Mouse (Mus musculus): ENCODE measurements around the gene Grin1. TPM values are rescaled to one million over a fixed set of nuclear protein-coding genes. Genes with fewer than 3 reads are reported as not detected.
"Not testable (repeated sequence)": the region's sequence is repeated elsewhere in the genome, so short reads cannot be mapped to it uniquely, and the experiment has no call there.

Gene Grin1
- polyA plus RNA-seq, 1 experiment from 2014 or later, result 1.3 TPM

DNA sequence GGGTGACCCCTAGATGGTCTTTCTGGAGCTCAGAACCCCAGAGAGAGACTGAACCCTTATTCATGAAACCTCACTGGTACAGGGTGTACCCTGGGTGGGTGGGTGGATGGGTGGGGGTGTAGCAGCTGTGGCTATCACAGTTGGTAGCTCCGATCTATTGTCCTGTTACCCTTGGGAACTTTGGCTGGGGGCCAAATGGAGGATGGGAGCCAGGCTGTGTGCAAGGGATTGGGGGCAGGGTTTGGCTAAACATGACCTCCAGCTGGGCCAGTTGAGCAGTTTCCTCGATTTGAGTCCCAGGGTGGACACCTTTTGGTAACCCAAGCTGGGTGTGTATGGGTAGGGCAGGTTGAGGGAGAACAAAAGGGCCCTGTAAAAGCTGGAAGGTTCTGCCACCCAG lies 52.3 kb downstream of the Grin1 start:
- Histone ChIP-seq H3K36me3 (replicated peaks) (peaks cover 28% of the 10 kb centered on the region), H3K4me1 (peaks cover 66% of the 10 kb centered on the region)
- no peak for DNase-seq (ENCODE audit: extremely low spot score, low spot score)

DNA sequence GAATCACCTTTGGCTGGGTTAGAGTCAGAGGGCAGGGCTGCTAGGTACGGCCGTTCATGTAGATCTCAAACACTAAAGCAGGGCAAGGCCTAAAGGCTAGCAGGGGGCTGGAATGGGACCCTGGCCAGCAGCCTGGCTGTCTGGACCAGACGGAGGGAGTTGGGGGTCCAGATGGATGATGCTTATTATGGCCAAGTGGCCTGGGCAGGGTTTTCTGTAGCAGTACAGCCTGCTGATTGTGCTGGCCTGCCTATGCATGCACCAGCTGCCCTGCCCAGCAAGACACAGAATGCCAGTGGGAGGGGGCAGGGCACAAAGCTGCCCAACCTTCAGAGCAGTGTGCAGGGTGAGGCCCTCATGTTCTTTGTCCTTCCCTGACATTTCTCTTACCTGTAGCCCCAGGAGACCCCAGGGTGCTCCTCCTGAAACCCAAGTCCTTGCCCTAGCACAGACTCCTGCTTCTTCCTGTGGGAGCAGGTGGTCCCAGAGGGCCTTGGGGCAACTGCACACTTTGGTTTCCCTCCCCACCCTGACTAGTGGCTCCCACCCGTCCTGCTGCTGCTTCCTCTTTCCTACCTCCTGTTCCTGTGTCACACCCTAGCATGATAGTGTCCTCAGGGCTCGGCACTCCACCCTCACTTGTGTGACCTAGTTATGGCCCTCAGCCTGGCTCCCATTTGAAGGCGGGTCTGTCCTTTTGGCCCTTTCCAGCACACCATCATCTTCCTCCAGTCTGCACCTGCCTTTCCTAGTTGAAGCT lies 52.9 kb downstream of the Grin1 start:
- peak overlapping the region; percentile 9; the same call in 1 of the 2 replicates for H3K4me3 ChIP-seq

More for the DNA sequence above, 52.3 kb downstream of the Grin1 start:
- WGBS, result 68% methylated on average over 2 of the region's 2 CpGs
- Histone ChIP-seq H3K9me3 (no peaks in the 10 kb centered on the region), H3K27ac (no peak overlapping the region), H3K4me3 (0 out of 2 replicates have a peak overlapping the region, but pooled peaks have one; percentile 2), H3K27me3 (ENCODE audit: poor library complexity, severe bottlenecking) (peaks cover 24% of the 10 kb centered on the region)

DNA sequence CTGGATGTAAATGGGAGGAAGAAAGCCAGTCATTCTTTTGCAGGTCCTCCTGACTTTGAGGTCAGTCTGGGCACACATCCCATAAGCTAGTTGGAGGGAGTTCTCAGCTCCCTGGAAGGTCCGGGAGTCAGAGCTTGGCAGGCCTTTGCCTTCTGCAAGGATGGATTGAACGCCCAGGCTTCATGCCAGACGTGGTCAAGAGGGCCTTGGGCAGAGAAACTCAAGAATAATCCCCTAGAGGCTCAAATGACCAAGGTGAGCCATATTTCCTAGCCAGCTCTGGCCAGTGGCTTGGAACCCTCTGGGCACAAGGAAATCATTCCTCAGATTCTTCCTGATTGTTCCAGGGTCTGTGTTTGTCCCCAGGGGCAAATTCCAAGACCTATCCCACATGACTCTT lies 54.1 kb downstream of the Grin1 start:
- no peak for DNase-seq (ENCODE audit: extremely low spot score, low spot score)
- Histone ChIP-seq H3K36me3 (replicated peaks) (peaks cover 14% of the 10 kb centered on the region), H3K4me1 (peaks cover 56% of the 10 kb centered on the region), H3K4me3 (peak overlapping the region; percentile 83; the same call in 1 of the 2 replicates), H3K27ac (no peak overlapping the region), H3K27me3 (ENCODE audit: poor library complexity, severe bottlenecking) (peaks cover 24% of the 10 kb centered on the region), H3K9me3 (no peaks in the 10 kb centered on the region)
- WGBS, result 71% methylated on average over 3 of the region's 3 CpGs

More for the DNA sequence above, 52.9 kb downstream of the Grin1 start:
- H3K36me3 ChIP-seq (replicated peaks), result peaks cover 26% of the 10 kb centered on the region
- H3K9me3 ChIP-seq, result no peaks in the 10 kb centered on the region
- H3K27ac ChIP-seq, result no peak overlapping the region
- peaks cover 63% of the 10 kb centered on the region for H3K4me1 ChIP-seq
- WGBS, result 81% methylated on average over 6 of the region's 6 CpGs
- peaks cover 24% of the 10 kb centered on the region for H3K27me3 ChIP-seq (ENCODE audit: poor library complexity, severe bottlenecking)
- DNase-seq (ENCODE audit: extremely low spot score, low spot score), result no peak

DNA sequence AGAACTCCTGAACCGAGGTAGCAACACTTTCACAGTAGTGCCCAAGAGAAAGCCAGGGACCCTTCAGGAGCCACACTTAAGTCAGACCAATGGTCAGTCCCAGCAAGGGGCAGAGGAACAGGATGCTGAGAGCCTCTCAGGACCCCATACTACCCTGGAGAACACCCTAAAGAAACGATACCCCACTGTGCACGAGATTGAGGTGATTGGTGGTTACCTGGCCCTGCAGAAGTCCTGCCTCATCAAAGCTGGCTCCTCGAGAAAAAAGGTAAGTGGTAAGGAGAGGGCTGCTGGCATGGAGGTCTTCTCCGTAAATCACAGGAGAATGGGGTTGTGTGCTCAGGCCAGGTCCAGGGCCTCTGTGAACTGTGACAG lies 54.7 kb downstream of the Grin1 start:
- 77% methylated on average over 5 of the region's 5 CpGs for whole genome bisulfite sequencing
- Histone ChIP-seq H3K27me3 (ENCODE audit: poor library complexity, severe bottlenecking) (peaks cover 24% of the 10 kb centered on the region), H3K36me3 (replicated peaks) (peaks cover 8% of the 10 kb centered on the region), H3K4me3 (peak overlapping the region; percentile 83), H3K4me1 (peaks cover 56% of the 10 kb centered on the region), H3K27ac (no peak overlapping the region), H3K9me3 (no peaks in the 10 kb centered on the region)
- DNase-seq (ENCODE audit: extremely low spot score, low spot score), result no peak

DNA sequence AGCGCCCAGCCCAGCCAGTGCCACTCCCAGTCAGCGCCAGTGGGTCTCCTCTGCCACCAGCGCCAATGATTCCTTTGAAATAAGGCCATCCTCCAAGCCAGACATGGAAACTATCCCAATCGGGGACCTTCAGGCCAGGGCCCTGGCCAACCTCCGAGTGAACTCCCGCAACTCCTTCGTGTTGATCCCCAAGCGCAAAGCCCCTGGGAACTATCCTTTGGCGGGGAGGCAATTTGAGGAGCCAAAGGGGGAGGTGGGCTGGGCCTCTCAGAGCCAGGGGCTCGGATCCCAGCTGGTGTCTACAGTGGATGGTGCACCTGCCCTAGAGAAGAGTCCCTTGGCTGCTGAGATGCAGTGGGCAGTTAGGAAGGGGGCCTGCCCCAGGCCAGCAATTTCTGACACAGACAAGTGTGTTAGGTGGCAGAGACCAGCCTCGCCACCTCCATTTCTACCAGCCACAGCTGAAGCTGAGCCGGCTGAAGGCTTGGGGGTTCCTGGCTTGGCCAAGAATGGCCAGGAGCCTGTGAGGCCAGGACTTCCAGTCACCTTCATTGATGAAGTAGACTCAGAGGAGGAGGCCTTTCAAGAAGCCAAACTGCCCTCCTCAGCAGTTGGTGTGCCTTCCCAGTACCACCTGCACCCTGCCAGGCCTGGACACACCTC lies 55.2 kb downstream of the Grin1 start:
- Histone ChIP-seq H3K27ac (no peak overlapping the region), H3K4me1 (peaks cover 56% of the 10 kb centered on the region), H3K27me3 (ENCODE audit: poor library complexity, severe bottlenecking) (peaks cover 24% of the 10 kb centered on the region), H3K4me3 (peak overlapping the region; percentile 83), H3K9me3 (no peaks in the 10 kb centered on the region), H3K36me3 (replicated peaks) (peaks cover 3% of the 10 kb centered on the region)
- WGBS, result 20% methylated on average over 12 of the region's 12 CpGs
- no peak for DNase-seq (ENCODE audit: extremely low spot score, low spot score)

DNA sequence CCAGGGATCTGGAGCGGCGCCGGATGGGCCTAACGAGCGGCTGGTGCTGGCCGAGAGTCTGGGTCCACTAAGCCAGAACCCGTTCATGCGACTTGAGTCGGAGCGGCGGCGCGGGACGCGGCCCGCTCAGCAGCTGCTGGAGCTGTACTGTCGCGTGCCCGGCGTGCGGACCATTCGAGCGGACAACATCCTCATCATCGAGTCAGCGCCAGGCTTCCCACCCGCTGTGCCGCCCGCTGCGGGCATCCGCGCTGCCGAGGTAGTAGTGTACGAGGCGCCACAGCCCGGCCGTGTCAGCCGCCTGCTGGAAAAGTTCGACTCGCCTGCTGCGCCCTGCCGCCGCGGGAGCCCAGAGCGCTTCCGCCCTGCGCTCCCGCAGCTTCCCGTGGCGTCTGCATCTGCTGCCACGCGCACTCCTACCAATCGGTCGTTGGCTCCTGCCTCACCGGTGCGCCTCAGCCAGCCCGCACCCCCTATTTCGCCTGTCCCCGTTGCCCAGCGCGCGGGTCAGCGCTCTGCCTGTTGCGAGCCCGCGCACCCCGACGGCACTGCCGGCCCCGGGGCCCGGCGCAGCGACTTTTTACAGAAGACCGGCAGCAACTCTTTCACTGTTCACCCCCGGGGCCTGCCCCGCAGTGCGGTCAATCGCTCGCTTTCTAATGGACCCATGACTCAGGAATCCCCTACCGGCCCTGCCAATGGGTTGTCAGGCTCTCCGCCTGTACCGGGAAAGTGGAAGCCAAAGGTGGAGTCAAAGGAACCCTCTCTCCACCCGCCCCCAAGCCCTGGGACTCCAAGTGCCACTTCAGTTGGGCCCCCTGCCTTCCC lies 56.0 kb downstream of the Grin1 start:
- H3K27me3 ChIP-seq (ENCODE audit: poor library complexity, severe bottlenecking), result peaks cover 24% of the 10 kb centered on the region
- H3K27ac ChIP-seq, result peak overlapping the region; percentile 82
- WGBS, result under 1% methylated on average over 82 of the region's 82 CpGs
- H3K4me3 ChIP-seq, result peak overlapping the region; percentile 83
- no peaks in the 10 kb centered on the region for H3K9me3 ChIP-seq
- H3K4me1 ChIP-seq, result peaks cover 56% of the 10 kb centered on the region
- H3K36me3 ChIP-seq (replicated peaks), result no peaks in the 10 kb centered on the region; the same call in none of the 2 replicates
- no peak for DNase-seq (ENCODE audit: extremely low spot score, low spot score)

DNA sequence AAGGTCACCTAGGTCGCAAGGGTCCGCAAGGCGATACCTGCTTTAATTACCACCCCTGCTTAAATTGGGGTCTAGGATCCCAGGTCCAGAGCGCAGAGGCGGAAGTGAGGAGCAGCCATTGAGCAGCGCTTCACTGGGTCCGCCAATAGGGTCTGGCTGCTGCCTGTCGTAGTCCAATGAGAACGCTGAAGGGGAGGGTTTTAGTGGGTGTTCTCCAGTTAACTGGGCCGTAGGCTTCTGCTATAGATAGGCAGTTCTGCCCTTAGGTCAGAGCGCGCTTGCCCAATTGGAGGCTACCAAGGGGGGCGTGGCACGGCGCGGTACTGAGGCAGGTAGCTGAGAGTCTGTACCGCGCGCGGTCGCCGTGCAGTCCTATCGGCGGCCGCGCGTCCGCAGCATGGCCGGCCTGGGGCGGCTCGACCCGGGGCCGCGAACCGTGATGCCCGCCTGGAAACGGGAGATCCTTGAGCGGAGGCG lies 56.7 kb downstream of the Grin1 start, which contains the start of gene Tprn:
Tprn (plus strand) TSS at position 328 of the 477 bp plus-strand sequence.
- peaks cover 55% of the 10 kb centered on the region for H3K4me1 ChIP-seq
- H3K27ac ChIP-seq, result peak within 1 kb of the TSS; percentile 82
- H3K36me3 ChIP-seq (replicated peaks), result no peaks in the 10 kb centered on the region; the same call in 1 of the 2 replicates
- H3K27me3 ChIP-seq (ENCODE audit: poor library complexity, severe bottlenecking), result peaks cover 24% of the 10 kb centered on the region
- H3K4me3 ChIP-seq, result peak within 1 kb of the TSS; percentile 83
- DNase-seq (ENCODE audit: extremely low spot score, low spot score), result peak; percentile 91
- no peaks in the 10 kb centered on the region for H3K9me3 ChIP-seq
- under 1% methylated on average over 39 of the region's 39 CpGs for WGBS

DNA sequence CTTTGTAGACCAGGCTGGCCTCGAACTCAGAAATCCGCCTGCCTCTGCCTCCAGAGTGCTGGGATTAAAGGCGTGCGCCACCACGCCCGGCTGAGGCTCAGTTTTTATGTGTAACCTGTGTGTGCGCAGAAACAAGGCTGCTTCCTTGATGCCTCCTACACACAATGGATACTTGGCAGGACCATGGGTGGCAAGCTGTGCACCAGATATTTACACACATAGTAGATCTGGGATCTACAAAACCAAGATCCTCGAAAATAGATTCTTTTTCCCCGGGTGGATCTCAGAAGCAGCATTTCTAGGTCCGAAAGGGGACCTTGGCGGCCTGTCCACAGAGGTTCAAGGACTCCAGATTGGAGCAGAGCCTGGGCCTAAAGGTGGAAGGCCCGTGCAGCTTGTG lies 57.1 kb downstream of the Grin1 start:
- DNase-seq (ENCODE audit: extremely low spot score, low spot score), result no peak
- WGBS, result 45% methylated on average over 12 of the region's 12 CpGs
- Histone ChIP-seq H3K4me1 (peaks cover 51% of the 10 kb centered on the region), H3K27me3 (ENCODE audit: poor library complexity, severe bottlenecking) (peaks cover 24% of the 10 kb centered on the region), H3K4me3 (peak overlapping the region; percentile 83), H3K36me3 (replicated peaks) (no peaks in the 10 kb centered on the region), H3K27ac (peak overlapping the region; percentile 82), H3K9me3 (no peaks in the 10 kb centered on the region)

DNA sequence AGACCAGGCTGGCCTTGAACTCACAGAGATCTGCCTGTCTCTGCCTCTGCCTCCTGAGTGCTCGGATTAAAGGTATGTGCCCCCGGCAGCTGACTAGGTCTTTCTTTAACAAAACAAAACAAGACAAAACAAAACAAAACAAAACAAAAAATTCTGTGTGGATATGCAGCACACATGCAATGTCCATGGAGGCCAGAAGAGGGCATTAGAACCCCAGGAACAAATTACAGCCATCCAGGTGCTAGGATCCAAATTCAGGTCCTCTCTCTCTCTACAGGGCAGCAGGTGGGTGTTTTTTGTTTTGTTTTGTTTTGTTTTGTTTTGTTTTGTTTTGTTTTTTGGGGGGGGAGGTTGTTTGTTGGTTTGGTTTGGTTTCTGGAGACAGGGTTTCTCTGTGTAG lies 60.1 kb downstream of the Grin1 start:
- H3K9me3 ChIP-seq, result no peaks in the 10 kb centered on the region
- no peak overlapping the region for H3K4me3 ChIP-seq
- no peak for DNase-seq (ENCODE audit: extremely low spot score, low spot score)
- no peak overlapping the region for H3K27ac ChIP-seq
- 53% methylated on average over 2 of the region's 2 CpGs for whole genome bisulfite sequencing
- H3K4me1 ChIP-seq, result peaks cover 40% of the 10 kb centered on the region
- H3K27me3 ChIP-seq (ENCODE audit: poor library complexity, severe bottlenecking), result peaks cover 11% of the 10 kb centered on the region
- H3K36me3 ChIP-seq (replicated peaks), result no peaks in the 10 kb centered on the region

DNA sequence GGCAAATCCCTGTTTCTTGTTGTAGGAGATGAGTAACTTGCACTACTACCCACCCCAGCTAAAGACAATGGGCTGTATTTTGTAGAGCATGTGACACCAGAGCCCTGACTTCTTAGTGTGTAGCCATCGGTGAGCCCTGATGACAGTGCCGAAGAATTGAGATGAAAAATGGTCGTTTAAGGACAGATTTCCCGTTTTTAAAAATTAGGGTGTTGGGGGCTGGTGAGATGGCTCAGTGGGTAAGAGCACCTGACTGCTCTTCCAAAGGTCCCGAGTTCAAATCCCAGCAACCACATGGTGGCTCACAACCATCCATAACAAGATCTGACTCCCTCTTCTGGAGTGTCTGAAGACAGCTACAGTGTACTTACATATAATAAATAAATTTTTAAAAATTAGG lies 61.7 kb downstream of the Grin1 start:
- H3K9me3 ChIP-seq; H3K27me3 ChIP-seq (ENCODE audit: poor library complexity, severe bottlenecking); H3K27ac ChIP-seq; DNase-seq (ENCODE audit: extremely low spot score, low spot score); H3K4me3 ChIP-seq: not testable (repeated sequence)
- 89% methylated on average over 5 of the region's 5 CpGs for WGBS
- H3K36me3 ChIP-seq (replicated peaks), result peaks cover 15% of the 10 kb centered on the region
- peaks cover 27% of the 10 kb centered on the region for H3K4me1 ChIP-seq

DNA sequence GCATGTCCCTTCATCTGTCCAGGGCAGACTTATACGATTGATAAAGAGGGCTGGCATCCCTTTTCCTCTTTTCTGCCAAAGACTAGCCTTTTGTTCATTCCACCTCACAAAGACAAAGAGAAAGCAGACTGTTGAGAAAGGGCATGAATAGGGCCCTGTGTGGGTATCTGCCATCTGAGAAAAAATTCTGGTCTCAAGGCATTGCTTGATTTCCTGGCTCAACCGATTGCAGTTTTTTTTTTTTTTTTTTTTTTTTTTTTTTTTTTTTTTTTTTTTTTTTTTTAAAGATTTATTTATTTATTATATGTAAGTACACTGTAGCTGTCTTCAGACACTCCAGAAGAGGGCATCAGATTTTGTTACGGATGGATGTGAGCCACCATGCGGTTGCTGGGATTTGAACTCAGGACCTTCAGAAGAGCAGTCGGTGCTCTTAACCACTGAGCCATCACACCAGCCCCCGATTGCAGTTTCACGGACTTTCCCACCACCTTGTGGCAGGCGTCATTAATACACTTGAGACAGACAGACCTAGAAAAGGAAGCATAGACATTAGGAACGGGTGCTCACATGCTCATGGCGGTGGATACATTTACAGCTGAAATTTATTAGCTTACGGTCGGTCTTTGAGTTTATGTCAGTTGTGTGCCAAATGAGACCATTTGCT lies 62.4 kb downstream of the Grin1 start:
- H3K9me3 ChIP-seq; H3K27me3 ChIP-seq (ENCODE audit: poor library complexity, severe bottlenecking); DNase-seq (ENCODE audit: extremely low spot score, low spot score); H3K27ac ChIP-seq: not testable (repeated sequence)
- 67% methylated on average over 12 of the region's 12 CpGs for WGBS
- Histone ChIP-seq H3K4me3 (peak overlapping the region; percentile 88), H3K4me1 (peaks cover 20% of the 10 kb centered on the region), H3K36me3 (replicated peaks) (peaks cover 22% of the 10 kb centered on the region)

DNA sequence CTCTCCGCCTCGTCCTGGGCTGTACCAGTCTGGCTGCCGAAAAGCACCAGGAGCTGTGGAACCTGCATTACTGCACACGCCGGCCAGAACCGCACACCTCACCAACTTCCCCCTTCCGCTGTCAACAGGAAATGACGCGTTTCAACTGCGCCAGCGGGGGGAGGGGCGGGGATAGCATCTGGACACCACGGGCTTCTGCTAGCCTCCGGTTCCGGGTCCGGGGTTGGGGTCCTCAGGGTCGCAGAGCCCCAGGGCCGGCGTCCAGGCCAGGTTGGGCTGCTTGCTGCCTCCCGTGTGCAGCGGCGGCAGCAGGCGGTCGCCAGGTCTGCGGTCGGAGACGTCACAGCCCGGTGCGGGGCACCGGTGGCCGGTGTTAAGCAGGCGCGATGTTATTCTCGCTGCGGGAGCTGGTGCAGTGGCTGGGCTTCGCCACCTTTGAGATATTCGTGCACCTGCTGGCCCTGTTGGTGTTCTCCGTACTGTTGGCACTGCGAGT lies 63.7 kb downstream of the Grin1 start, which contains the start of gene Tmem203:
Tmem203 (plus strand) TSS at position 156 of the 496 bp plus-strand sequence.
- Histone ChIP-seq H3K9me3 (no peaks in the 10 kb centered on the region), H3K4me3 (peak within 1 kb of the TSS; percentile 88), H3K4me1 (peaks cover 19% of the 10 kb centered on the region), H3K36me3 (replicated peaks) (peaks cover 34% of the 10 kb centered on the region), H3K27me3 (ENCODE audit: poor library complexity, severe bottlenecking) (no peaks in the 10 kb centered on the region), H3K27ac (peak within 1 kb of the TSS; percentile 92)
- DNase-seq (ENCODE audit: extremely low spot score, low spot score), result peak; percentile 93
- under 1% methylated on average over 39 of the region's 39 CpGs for WGBS

Data from forebrain, embryonic 10.5 days (tissue).